Comparison of ENCODE assay signal across 8 mouse cellular contexts in genomic region chr1:85735463-85736123, GRCm38 (mm10). TPM values are rescaled to one million over a fixed set of nuclear protein-coding genes. Genes with fewer than 3 reads are reported as not detected.
DNase-seq lines count a peak whose midpoint lies in the region; ATAC-seq and TF ChIP-seq lines count a peak whose summit lies in the region.

No protein-coding gene starts in this region.

- peak; percentile 12 for DNase-seq in layer of hippocampus, adult 11-12 months (ENCODE audit: low spot score)
- no peak for DNase-seq in layer of hippocampus, adult 9-10 months (ENCODE audit: low spot score)
- no peak for DNase-seq in hindbrain, postnatal 0 days (ENCODE audit: low spot score)
- DNase-seq in liver, postnatal 0 days = peak; percentile 79
- peak; percentile 68 for DNase-seq in spleen, adult 12 weeks (ENCODE audit: low spot score)
- no peak for DNase-seq in left cerebral cortex, adult 18-20 months (ENCODE audit: low spot score in 2 of 2)
- no peak for DNase-seq in adipocyte (ENCODE audit: low spot score)

- no peaks in the 10 kb centered on the region for H3K27me3 ChIP-seq in hindbrain, postnatal 0 days (ENCODE audit: insufficient read depth, low read length)
- H3K27me3 ChIP-seq in liver, postnatal 0 days (ENCODE audit: insufficient read depth, low read length) = no peaks in the 10 kb centered on the region

- no peak overlapping the region for H3K4me3 ChIP-seq in hindbrain, postnatal 0 days (ENCODE audit: low read length)
- peak overlapping the region; percentile 50 for H3K4me3 ChIP-seq in liver, postnatal 0 days (ENCODE audit: low read depth, low read length)

- no peak for TF ChIP-seq CTCF in hindbrain, postnatal 0 days (IDR thresholded peaks at IDR 0.05; ENCODE audit: low read depth)
- TF ChIP-seq CTCF in liver, postnatal 0 days (IDR thresholded peaks at IDR 0.05; ENCODE audit: low read depth) = peak; percentile 33

- H3K9me3 ChIP-seq in hindbrain, postnatal 0 days (ENCODE audit: low read length) = no peaks in the 10 kb centered on the region
- no peaks in the 10 kb centered on the region for H3K9me3 ChIP-seq in liver, postnatal 0 days (ENCODE audit: low read length)

- no peaks in the 10 kb centered on the region for H3K36me3 ChIP-seq in hindbrain, postnatal 0 days (ENCODE audit: insufficient read depth, low read length)
- 0 out of 2 replicates have a peak, but pooled peaks cover 4% of the 10 kb centered on the region for H3K36me3 ChIP-seq in liver, postnatal 0 days (replicated peaks; ENCODE audit: insufficient read depth, low read length)

- H3K27ac ChIP-seq in hindbrain, postnatal 0 days = no peak overlapping the region
- peak overlapping the region; percentile 84 for H3K27ac ChIP-seq in liver, postnatal 0 days (ENCODE audit: low read depth)

- no peak overlapping the region for H3K4me2 ChIP-seq in hindbrain, postnatal 0 days (ENCODE audit: low read depth, low read length)
- peak overlapping the region; percentile 77 for H3K4me2 ChIP-seq in liver, postnatal 0 days (ENCODE audit: low read depth, low read length)

- 72% methylated on average over 13 of the region's 13 CpGs for WGBS in hindbrain, postnatal 0 days
- 27% methylated on average over 13 of the region's 13 CpGs for WGBS in liver, postnatal 0 days (ENCODE audit: insufficient replicate concordance)

- no peak for TF ChIP-seq EP300 in liver, postnatal 0 days (IDR thresholded peaks at IDR 0.05; ENCODE audit: low read depth)

- peak; percentile 83 for ATAC-seq in erythroblast, adult 5-6 weeks (replicated peaks; ENCODE audit: low FRiP score, poor library complexity, severe bottlenecking)
- peak; percentile 24; the same call in 1 of the 2 replicates for ATAC-seq in hindbrain, postnatal 0 days
- ATAC-seq in liver, postnatal 0 days = peak; percentile 86

- H3K4me1 ChIP-seq in hindbrain, postnatal 0 days (ENCODE audit: insufficient read depth, low read length) = no peaks in the 10 kb centered on the region
- no peaks in the 10 kb centered on the region for H3K4me1 ChIP-seq in liver, postnatal 0 days (ENCODE audit: insufficient read depth)

- no peak overlapping the region for H3K9ac ChIP-seq in hindbrain, postnatal 0 days (replicated peaks; ENCODE audit: low read length)
- peak overlapping the region; percentile 62 for H3K9ac ChIP-seq in liver, postnatal 0 days (replicated peaks)

RNA-seq across cellular contexts. Expression of gene A630001G21Rik, which starts 42.9 kb away (rescaled TPM):
- total RNA-seq in erythroblast, adult 5-6 weeks (2015; ENCODE audit: low replicate concordance) = 11.0 and 14.2 TPM in 2 replicates
- total RNA-seq in erythroblast, adult 5-6 weeks (2017; ENCODE audit: low replicate concordance) = 13.9 and 28.5 TPM in 2 replicates
- total RNA-seq in hindbrain, postnatal 0 days (2014; rRNA removed) = not detected in 2 replicates
- polyA plus RNA-seq in hindbrain, postnatal 0 days (2015; fragmentation: Nextera tagmentation; extraction: Ambion mirVana) = 0.35 and 0.36 TPM in 2 replicates
- polyA plus RNA-seq in liver, postnatal 0 days (2015; fragmentation: Nextera tagmentation; extraction: Ambion mirVana) = 3.6 and 3.8 TPM in 2 replicates
- under 1 TPM; 0.19 to 0.63 TPM for total RNA-seq in left cerebral cortex, adult 18-20 months (2021)

RNA-seq across cellular contexts. Expression of gene Cab39, which starts 57.6 kb away (rescaled TPM):
- total RNA-seq in erythroblast, adult 5-6 weeks (2015; ENCODE audit: low replicate concordance) = 24.6 and 26.3 TPM in 2 replicates
- total RNA-seq in erythroblast, adult 5-6 weeks (2017; ENCODE audit: low replicate concordance) = 36.0 and 48.6 TPM in 2 replicates
- total RNA-seq in hindbrain, postnatal 0 days (2014; rRNA removed) = 141 and 153 TPM in 2 replicates
- polyA plus RNA-seq in hindbrain, postnatal 0 days (2015; fragmentation: Nextera tagmentation; extraction: Ambion mirVana) = 39.9 and 41.6 TPM in 2 replicates
- 13.9 and 14.8 TPM in 2 replicates for polyA plus RNA-seq in liver, postnatal 0 days (2015; fragmentation: Nextera tagmentation; extraction: Ambion mirVana)
- 100 to 1,000 TPM; 170 to 175 TPM for total RNA-seq in left cerebral cortex, adult 18-20 months (2021)

Comparison
In these comparisons a context has a peak if more than half of its experiments do, and no peak if none do; other contexts are left out.
1. DNase-seq: peak in layer of hippocampus, adult 11-12 months (single experiment), liver, postnatal 0 days (single experiment) and spleen, adult 12 weeks (single experiment); none in layer of hippocampus, adult 9-10 months (single experiment), hindbrain, postnatal 0 days (single experiment), left cerebral cortex, adult 18-20 months (0 of 2) and adipocyte (single experiment).
2. ATAC-seq: peak in every context shown above with its lines; median percentile 86 in liver, postnatal 0 days; 83 in erythroblast, adult 5-6 weeks; 24 in hindbrain, postnatal 0 days.